Mouse (Mus musculus): ENCODE measurements around the gene Slc7a6. TPM values are rescaled to one million over a fixed set of nuclear protein-coding genes. Genes with fewer than 3 reads are reported as not detected.

The Slc7a6 gene
- 1 to 10 TPM; 4.3 to 7.9 TPM for total RNA-seq (2023)

GRCm38 (mm10) chr8:106168356-106169016 is at the start of gene Slc7a6:
Gene Slc7a6, plus strand, starts transcription at chr8:106168857.

GRCm38 (mm10) chr8:106136156-106137130 is 32.2 kb upstream of the Slc7a6 start, which contains the start of gene Esrp2:
Gene Esrp2, minus strand, starts transcription at chr8:106136974.

GRCm38 (mm10) chr8:106149801-106150652 is 18.6 kb upstream of the Slc7a6 start, which contains the start of gene Pla2g15:
Gene Pla2g15, plus strand, starts transcription at chr8:106150399.

GRCm38 (mm10) chr8:106210821-106211345 is 42.2 kb downstream of the Slc7a6 start, which contains the start of the genes Slc7a6os and Prmt7:
Gene Slc7a6os, minus strand, starts transcription at chr8:106210935.
Gene Prmt7, plus strand, starts transcription at chr8:106210936.

Other genes with a start within 250 kb of the Slc7a6 start
- gene Ctrl, start 235.0 kb upstream of the Slc7a6 start, total RNA-seq (2023) = under 1 TPM in 1 of 2 experiments, not detected in 1; 0.98 TPM
- gene Psmb10, start 230.4 kb upstream of the Slc7a6 start, total RNA-seq (2023) = 10 to 100 TPM; 76.7 to 93.4 TPM
- not detected for gene Lcat, start 225.5 kb upstream of the Slc7a6 start, total RNA-seq (2023)
- gene Slc12a4, start 202.8 kb upstream of the Slc7a6 start, total RNA-seq (2023) = 1 to 10 TPM; 5.8 to 6.9 TPM
- gene Dpep3, start 189.4 kb upstream of the Slc7a6 start, total RNA-seq (2023) = under 1 TPM in 1 of 2 experiments, not detected in 1; 0.22 TPM
- gene Dus2, start 177.5 kb upstream of the Slc7a6 start, total RNA-seq (2023) = 1 to 10 TPM; 4.9 to 5.8 TPM
- gene Dpep2nb, start 162.9 kb upstream of the Slc7a6 start, total RNA-seq (2023) = under 1 TPM in 1 of 2 experiments, not detected in 1; 0.33 TPM
- 1 to 10 TPM; 6.7 to 8.6 TPM for gene Ddx28, start 157.0 kb upstream of the Slc7a6 start, total RNA-seq (2023)
- gene Nfatc3, start 110.0 kb upstream of the Slc7a6 start, total RNA-seq (2023) = 10 to 100 TPM; 47.5 to 51.6 TPM
- not detected for gene Esrp2, start 31.9 kb upstream of the Slc7a6 start, total RNA-seq (2023)
- gene Pla2g15, start 18.5 kb upstream of the Slc7a6 start, total RNA-seq (2023) = 10 to 100 TPM; 15.1 to 17.9 TPM
- gene Slc7a6os, start 42.1 kb downstream of the Slc7a6 start, total RNA-seq (2023) = 10 to 100 TPM; 22.7 to 23.5 TPM
- gene Prmt7, start 42.1 kb downstream of the Slc7a6 start, total RNA-seq (2023) = 1 to 10 TPM; 6.7 to 7.6 TPM
- gene Smpd3, start 169.1 kb downstream of the Slc7a6 start, total RNA-seq (2023) = under 1 TPM; 0.26 to 0.60 TPM
- gene Zfp90, start 246.5 kb downstream of the Slc7a6 start, total RNA-seq (2023) = 1 to 10 TPM; 3.2 to 3.9 TPM